Mouse (Mus musculus): ENCODE results near the gene Cadm1.

The Cadm1 gene

DNA sequence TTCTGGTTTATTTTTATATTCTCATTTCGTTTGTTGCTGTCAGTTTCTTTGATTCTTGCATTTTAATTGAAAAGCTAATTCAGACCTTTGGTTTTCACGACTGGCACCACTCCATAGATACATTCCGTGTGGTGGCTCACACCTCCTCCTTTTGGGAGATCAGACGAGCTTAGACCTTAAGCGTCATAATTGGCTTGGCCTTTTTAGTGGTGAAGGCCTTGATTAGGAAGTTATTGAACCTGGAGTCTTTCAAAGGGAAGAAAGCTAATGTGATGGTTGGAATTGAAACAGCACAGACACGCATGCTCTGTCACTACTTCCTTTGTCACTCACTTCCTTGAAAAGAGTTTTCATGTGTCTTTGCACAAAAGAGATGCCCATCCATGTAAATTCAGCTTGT, 249.3 kb downstream of the Cadm1 start:
- in situ Hi-C loops (cut with MboI, MseI), result no loop called here

DNA sequence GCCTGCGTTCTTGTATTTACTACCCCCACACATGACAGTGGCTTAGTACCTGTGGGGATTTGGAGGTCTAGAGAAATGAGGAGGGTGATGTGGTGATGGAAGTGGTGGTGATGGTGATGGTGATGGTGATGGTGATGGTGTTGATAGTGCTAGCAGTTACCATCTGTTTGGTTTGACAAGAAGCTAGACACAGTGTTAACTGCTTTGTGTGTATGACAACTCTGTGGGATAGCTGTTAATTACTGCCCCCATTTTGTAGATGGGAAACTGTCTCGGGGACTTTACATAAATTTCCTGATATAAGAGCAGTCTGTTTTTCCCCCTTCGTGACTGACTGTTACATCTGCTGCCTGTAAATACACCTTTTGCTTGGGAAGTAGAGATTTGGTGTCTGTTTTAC, 256.7 kb downstream of the Cadm1 start:
- in situ Hi-C loops (cut with MboI, MseI), result loop anchor here (10.0 kb wide), 1 partner anchor 1448 kb away; no protein-coding TSS in a partner anchor

DNA sequence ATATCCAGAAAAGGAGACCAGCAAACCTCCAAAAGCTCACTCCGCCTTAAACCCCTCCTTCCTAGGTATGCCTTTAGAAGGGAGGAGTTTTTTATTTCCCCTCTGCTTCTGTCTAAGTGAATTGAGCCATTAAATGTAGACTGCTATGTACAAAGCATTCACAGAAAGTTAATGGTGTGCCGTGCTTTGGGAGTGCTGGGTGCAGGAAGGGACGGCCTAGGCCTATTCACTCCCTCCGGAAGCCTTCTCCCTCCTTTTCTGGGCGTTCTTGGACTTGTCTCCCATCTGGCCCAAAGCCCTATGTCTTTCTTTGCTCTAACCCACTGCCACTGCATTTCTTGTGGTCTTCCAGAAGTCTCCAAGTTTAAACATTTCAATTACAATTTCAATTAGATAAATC, 268.5 kb downstream of the Cadm1 start:
- in situ Hi-C loops (cut with MboI, MseI), result no loop called here

DNA sequence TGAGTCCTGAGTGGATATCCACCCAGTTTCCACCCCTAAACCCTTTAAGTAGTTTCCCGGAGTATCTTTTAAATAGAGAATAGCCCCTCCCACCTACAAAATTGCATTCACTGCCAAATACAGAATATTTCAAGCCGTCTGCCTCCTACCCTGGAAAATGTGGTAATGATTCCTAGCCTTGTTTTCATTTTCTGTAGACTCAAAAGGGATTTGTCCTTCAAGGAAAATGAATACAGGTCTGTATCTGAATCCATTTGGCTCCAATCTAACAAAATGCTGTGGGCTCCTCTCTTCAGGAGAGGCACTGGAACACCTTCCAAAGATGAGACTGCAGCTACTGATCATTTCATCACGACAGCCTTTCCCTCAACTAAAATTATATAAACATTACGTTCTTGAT, 271.3 kb downstream of the Cadm1 start:
- in situ Hi-C loops (cut with MboI, MseI), result no loop called here

DNA sequence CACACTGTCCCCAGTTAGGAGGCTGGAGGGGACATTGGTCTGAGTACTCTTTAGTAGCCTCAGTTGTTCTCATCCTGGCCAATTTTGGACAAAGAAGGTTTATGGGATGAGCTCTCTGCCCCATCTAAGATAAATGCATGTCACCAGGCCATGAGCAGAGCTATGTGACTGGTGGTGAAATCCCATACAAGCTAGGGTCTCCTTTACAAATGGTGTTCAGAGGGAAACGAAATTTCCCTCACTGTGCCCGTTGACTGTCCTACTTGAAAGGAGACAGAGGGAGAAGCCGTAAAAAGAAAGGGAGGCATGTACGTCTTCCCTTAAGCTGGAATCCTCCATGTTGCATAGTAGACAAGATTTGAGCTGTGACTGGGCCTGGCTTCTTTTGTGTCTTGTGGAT, 272.6 kb downstream of the Cadm1 start:
- in situ Hi-C loops (cut with MboI, MseI), result no loop called here

DNA sequence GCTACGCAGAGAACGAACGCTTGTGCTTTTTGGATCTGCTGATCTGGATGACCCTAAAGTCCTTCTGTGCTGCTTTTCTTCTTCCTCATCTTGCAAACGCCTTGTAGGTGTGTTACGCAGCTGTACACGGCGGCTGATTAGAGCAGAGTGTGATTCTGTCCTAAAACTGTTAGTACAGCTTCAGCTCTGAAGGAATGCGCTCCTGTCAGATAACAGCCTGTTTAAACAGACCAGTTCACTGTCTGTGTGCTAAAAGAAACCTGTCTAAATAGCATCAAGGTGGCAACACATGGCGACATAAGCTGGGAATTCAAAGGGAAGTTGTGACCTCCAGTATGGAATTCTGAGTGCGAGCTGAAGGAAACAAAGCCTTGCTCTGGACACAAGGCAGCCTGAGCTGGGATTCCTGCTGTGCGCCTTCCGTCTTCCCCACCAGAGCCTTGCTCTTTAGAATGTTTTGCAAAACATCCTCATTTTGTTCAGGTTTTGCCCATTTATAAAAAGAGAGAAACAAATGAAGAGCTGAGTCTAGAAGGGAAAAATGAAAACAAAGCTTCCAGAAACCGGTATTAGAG, 273.6 kb downstream of the Cadm1 start:
- in situ Hi-C loops (cut with MboI, MseI), result no loop called here

DNA sequence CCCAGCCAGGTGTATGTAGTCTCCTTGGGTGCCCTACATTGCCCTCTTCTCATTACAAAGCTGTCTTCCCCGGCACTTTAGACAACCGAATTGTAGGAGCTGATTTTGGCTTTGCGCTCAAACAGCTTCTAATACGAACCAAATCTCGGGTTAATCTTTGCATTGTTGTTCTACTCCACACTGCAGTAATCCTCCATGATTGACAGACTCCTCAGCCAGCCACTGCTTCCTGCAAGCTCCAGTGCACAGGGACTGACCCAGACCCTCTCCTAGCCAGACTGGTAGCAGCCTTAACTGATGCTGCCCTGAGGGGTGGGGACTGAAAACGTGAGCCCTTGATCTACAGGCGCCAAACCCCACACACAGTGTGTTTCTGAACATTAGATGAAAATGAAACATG, 275.7 kb downstream of the Cadm1 start:
- in situ Hi-C loops (cut with MboI, MseI), result no loop called here

DNA sequence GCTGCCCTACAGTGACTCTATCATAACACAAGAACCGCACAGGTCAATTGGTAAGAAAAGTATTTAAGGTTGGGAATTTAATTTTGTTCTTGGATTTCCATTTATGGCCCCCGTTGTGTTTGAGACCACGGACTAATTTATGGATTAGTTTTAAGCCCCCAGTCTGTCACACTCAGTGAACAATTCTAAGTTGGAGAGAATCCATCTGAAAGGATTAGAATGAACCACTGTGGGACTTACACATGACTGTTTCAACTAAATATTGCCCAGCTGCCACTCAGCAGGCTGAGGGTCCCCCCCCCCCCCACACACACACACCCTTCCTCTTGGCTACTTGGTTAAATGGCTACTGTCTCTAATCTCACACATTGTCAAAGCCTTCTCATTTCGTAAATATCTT, 295.7 kb downstream of the Cadm1 start:
- in situ Hi-C loops (cut with MboI, MseI), result no loop called here

DNA sequence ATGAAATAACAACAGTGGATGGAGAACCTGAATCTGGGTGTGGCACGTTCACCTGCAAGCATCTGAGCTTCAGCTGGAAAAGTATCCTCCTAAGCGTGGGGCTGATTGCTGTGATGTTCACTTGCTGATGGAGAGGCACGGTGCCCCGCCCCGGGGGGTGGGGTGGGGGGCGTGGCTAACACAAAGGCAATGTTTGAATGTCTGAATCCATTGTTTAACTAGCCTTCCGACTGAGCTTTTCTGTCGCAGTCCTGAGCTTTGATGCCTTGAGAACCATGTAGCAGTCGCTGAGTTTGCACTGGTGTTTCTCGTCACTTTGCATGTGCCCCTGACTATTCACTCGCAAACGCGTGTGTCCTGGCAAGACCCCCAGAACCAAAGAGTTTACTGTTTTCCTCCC, 298.8 kb downstream of the Cadm1 start:
- in situ Hi-C loops (cut with MboI, MseI), result no loop called here

DNA sequence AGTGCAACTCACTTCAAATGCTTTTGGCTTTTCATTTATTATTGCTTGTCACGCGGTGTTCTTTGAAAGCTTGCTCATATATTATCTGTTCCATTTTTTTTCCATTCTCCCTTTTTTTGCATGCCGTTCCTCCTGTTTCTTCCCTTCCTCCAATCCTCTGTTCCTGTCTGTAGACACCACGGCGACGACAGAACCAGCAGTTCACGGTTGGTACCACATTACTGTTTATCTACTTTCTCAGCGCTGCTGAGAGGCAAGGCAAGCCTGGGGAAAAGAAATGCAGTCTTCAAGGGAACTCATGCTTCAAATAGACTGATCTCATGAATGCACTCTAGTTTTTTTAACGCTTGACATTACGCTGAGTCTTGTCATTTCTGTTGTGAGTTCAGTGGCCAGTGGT, 299.2 kb downstream of the Cadm1 start:
- in situ Hi-C loops (cut with MboI, MseI), result no loop called here

DNA sequence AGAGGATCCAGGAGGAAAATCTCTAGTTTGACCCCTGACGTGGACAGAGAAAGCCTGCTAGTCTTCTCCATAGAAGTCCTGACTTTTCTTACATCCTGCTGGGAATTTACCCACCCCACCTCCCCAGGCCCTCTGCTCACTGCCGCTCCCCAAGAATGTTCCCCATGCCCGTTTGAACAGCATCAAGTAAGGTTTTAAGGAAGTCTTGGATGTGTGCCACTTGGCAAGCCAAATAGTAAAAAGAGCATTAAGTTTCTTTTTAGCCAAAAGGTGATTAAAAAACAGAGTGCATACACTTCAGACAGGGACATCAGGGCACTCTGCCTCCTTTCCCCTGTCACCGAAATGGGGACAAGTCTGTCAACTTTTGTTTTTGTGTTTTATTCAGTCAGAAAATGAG, 299.9 kb downstream of the Cadm1 start:
- in situ Hi-C loops (cut with MboI, MseI), result no loop called here

DNA sequence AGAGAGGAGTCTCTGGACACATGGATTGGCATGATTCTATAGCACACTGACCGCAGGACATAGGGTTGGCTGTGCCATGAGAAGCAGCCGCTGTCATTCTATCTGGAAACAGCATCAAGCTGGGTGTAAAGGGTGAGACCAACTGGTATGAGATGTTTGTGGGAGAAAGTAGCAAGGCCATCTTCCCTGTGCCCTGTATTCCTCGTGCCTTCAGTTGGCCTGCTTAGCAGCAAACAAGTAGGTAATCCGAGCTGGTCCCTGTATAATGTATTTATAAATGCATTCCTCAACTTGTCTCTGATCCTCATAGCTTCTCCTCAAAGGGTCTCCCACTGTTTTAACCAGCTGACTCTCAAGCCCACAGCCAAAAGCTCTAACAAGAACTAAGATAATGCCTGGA, 301.4 kb downstream of the Cadm1 start:
- in situ Hi-C loops (cut with MboI, MseI), result no loop called here

DNA sequence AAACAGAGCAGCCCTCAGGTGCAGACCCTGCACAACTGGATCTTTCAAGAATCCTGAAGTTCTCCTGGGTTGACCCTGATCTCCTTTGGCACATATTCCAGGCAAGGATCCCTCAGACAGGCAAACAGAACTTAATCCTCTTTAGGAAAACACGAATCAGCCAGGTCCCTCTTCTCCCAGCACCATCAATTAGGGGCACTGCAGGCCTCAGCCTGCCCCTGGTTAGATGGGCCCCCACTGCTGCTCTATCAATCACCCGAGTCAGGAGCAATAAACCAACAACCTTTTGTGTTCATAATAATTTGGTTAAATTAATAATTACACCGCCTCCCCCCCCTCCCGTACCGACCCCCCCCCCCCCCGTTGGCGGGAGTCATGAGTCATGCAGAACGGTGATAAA, 308.2 kb downstream of the Cadm1 start:
- in situ Hi-C loops (cut with MboI, MseI), result no loop called here

DNA sequence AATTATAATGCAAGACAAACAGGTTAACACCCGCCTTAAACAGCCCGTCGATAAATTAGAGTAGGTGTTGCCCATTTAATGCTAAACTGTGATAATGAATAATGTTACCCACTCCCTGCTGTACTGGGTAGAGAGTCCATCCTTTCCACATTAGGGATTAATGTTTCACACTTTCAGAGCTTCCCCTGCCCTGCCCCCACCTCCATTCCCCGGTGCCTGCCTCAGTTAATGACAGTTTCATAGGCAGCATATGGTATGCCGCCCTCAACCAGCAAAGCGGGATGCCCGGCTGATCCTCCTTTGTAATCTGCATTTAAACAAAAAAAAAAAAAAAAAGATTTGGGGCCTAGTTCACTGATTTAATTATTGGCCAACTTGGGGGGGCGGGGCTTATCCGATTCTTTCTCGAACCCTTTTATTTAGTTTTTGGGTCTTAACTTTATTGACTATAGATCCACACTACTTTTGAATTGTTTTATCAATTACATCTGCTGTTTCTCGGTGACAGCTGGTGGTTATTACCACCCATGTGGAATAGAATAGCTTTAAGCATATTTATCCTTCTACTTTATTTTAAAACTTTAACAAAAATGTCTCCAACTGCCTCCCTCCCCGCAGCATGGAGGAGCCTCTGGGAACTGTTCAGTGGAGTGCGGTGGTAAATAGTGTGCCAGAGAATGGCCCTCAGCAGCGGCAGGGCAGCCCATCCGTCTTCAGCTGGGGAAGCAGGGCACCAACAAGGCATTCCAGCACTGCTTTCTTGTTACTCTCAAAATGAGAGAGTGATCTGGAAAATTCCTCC, 309.1 kb downstream of the Cadm1 start:
- in situ Hi-C loops (cut with MboI, MseI), result no loop called here

DNA sequence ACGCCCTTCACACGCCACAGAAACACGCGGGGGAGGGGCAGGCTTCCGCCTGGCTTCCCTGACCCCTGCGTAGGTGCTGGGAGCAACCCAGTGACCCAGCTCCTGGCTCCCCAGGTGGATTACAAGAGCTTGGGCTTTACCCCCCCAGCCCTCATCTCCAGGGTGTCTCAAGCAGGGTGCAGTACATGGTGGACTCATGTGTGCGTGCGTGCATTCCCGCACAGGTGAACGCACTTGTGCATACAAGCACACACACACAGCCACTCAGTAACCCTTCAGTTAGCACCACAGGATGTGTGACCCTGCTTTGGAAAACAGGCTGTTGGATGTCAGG, 309.7 kb downstream of the Cadm1 start:
- in situ Hi-C loops (cut with MboI, MseI), result no loop called here

DNA sequence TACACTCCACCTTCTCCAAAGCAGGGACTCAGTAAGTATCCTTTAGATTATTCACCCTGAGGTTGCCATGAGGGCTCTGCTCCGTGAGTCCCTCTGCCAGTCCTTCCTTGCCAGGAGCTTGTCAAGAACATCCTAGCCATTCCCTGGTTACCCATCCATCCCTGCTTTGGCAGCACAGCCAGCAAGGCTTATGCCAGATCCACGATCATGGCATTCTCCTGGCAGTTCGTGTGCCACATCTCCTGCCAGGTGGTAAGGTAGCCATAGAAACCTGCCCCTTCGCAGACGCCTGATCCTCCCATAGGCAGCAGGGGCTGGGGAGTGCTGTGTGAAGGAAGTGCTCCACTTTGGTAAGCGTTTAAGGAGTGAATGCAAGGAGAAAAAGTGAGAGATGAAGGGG, 313.4 kb downstream of the Cadm1 start:
- in situ Hi-C loops (cut with MboI, MseI), result no loop called here

DNA sequence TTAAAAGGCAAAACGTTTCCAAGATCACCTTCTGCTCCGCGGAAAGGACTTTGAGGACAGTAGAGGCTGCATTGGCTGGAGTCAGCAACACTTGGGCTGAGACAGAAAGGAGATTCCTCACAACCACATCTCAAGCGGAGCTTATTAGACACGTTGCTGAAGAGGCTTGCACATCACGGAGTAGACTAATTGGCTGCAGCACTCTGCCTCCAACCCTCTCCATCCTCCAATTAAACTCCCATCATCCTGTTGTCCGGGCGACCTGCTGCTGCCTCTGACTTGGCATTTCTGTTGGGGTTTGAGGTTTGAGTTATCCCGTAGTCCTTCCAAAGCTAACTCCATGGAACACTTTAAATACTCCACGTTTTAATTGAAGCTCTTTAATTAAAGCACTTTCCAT, 316.3 kb downstream of the Cadm1 start:
- in situ Hi-C loops (cut with MboI, MseI), result no loop called here

DNA sequence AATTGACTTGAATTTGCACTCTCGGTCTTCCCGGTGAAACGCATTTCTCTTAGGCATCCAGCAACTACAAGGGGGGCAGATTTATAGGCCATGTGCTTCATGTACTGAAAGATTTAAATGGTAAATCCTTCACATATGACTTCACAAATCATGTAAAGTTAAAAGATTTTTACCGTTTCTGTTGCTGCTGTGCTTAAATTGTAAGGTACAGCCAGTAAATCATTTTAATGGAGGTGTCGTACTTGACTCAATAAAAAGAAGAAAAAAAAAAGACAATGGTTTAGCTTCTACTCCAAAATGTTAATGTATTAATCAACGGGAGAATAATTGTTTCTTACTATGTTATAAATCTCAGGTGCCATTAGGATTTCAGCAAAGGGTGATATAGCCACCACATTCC, 317.0 kb downstream of the Cadm1 start:
- in situ Hi-C loops (cut with MboI, MseI), result no loop called here

DNA sequence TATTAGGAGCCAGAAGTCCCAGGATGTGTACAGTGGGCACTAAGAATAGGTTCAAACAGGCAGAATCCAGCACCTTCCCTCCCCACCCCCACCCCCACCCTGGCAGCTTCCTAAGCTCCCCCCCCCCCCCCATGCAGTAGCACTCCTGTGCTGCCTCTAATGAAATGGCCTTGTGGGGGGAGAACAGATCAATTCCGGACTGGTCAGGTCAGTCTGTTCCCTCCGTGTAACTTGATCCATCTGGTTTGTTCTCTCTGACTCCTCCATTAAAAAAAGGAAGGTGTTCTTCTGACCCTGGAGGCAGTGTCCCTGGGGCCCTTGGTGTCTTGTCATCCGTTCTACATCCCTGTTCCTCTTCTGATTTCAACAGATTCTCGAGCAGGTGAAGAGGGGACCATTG, 317.8 kb downstream of the Cadm1 start:
- in situ Hi-C loops (cut with MboI, MseI), result no loop called here

DNA sequence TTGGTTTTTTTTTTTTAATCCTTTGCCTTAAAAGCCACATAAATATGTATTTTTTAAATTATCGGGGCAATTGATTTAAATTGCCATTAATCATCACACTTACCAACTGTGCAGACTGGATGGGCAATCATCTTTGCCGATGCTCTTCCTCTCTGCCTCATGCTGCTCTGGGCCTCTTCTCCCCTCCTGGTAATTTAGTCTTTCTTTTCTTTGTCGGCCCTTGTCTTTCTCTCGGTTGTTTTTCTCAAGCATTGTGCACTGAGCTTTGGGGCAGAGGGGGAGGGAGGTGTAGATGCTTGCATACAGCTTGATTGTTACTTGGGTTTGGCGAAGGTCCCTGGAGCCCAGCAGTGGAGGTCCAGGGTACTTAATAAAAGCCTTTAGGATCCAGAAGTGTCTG, 318.8 kb downstream of the Cadm1 start:
- in situ Hi-C loops (cut with MboI, MseI), result no loop called here

DNA sequence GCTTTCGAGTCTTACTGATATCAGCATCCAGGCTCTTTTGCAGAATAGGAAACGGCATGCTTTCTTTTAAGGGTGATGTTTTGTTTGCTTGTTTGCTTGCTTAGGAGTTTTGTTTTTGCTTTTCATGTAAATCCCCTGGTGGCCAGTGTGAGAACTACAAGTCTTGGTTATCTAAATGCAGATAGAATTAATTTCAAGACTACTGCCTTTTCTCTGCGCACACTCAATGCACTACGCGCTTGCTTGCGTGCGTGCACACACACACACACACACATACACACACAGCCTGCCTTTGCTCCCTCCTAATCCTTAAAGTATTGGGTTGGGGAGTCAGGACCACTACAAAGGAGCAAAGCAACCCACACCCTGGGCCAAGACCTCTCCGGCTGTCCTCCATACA, 326.3 kb downstream of the Cadm1 start:
- in situ Hi-C loops (cut with MboI, MseI), result no loop called here

DNA sequence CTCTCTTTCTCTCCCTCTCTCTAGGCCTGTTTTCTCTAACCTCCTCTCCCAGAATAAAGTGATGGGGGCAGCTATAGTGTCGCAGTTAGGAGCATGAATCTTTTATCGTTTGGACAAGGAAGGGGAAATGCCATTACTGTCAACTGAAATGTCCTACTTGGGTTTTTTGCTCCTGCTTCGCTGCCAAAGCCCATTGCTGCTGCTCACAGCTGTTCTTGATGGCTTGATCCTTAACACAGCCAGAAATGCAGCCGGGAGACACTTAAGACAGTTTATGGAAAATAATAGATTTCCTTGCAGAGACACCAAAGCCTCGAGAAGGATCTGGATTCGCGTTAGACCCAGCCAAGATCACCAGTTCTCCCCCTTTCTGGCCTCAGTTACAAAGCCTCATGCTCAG, 327.3 kb downstream of the Cadm1 start:
- in situ Hi-C loops (cut with MboI, MseI), result no loop called here

DNA sequence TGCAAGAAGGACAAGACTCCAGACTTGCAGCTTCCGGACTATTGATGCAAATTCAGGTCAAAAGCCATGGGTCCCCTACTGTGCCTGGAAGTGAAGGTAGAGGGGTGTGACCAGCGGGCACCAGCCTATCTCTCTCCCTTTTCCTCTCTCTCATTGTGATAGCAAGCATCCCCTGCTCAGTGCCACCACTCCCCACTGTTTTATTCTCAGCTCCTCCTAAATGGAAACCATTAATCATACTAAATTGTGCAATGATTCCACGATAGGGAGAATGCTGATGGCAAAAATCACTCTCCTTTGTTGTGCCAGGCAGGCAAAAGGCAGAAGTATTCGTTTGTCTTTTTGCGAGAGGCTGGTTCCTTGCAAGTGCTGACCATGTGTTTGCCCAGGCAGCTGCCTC, 328.2 kb downstream of the Cadm1 start:
- in situ Hi-C loops (cut with MboI, MseI), result no loop called here

Measured in T-helper 2 cell (primary cell).